28 mouse cellular contexts compared by ENCODE assay signal in genomic region chr6:148439101-148439500, GRCm38 (mm10). TPM values are rescaled to one million over a fixed set of nuclear protein-coding genes. Genes with fewer than 3 reads are reported as not detected.
DNase-seq lines count a peak whose midpoint lies in the region; ATAC-seq and TF ChIP-seq lines count a peak whose summit lies in the region.
"Had no signal": no experiment of that assay in that cellular context is flagged by ENCODE, and none has a peak within 500 bp of the region (broad histone marks: within the 10 kb centered on the region; RNA-seq: fewer than 3 reads in every experiment).

No protein-coding gene starts in this region.

- peaks cover 10% of the 10 kb centered on the region; the same call in 1 of the 2 replicates for H3K4me1 ChIP-seq in forebrain, embryonic 11.5 days (replicated peaks; ENCODE audit: control insufficient read depth, insufficient read depth, low read length)
- peaks cover 21% of the 10 kb centered on the region for H3K4me1 ChIP-seq in forebrain, embryonic 15.5 days
- H3K4me1 ChIP-seq in heart, embryonic 11.5 days (ENCODE audit: control insufficient read depth, insufficient read depth, low read length), result peaks cover 11% of the 10 kb centered on the region; the same call in 1 of the 2 replicates
- H3K4me1 ChIP-seq in heart, embryonic 15.5 days (replicated peaks), result peaks cover 44% of the 10 kb centered on the region
- H3K4me1 ChIP-seq in limb, embryonic 15.5 days, result peaks cover 29% of the 10 kb centered on the region
- peaks cover 5% of the 10 kb centered on the region; the same call in 1 of the 2 replicates for H3K4me1 ChIP-seq in midbrain, postnatal 0 days (ENCODE audit: insufficient read depth, low read length)

- no peaks in the 10 kb centered on the region for H3K9me3 ChIP-seq in forebrain, embryonic 11.5 days (ENCODE audit: control insufficient read depth, low read length)
- no peaks in the 10 kb centered on the region for H3K9me3 ChIP-seq in forebrain, embryonic 15.5 days
- H3K9me3 ChIP-seq in heart, embryonic 11.5 days (replicated peaks; ENCODE audit: control insufficient read depth, low read length), result no peaks in the 10 kb centered on the region
- H3K9me3 ChIP-seq in heart, embryonic 15.5 days (replicated peaks), result no peaks in the 10 kb centered on the region
- H3K9me3 ChIP-seq in limb, embryonic 15.5 days, result no peaks in the 10 kb centered on the region
- H3K9me3 ChIP-seq in midbrain, postnatal 0 days (ENCODE audit: low read length), result no peaks in the 10 kb centered on the region
- H3K9me3 ChIP-seq: embryonic facial prominence, embryonic 13.5 days; forebrain, embryonic 13.5 days; hindbrain, embryonic 12.5 days; kidney, embryonic 15.5 days; limb, embryonic 12.5 days; liver, embryonic 13.5 days; neural tube, embryonic 15.5 days had no signal

- no peak for ATAC-seq in forebrain, embryonic 11.5 days (replicated peaks; ENCODE audit: low FRiP score)
- ATAC-seq in forebrain, embryonic 15.5 days (replicated peaks), result no peak
- ATAC-seq in heart, embryonic 11.5 days (replicated peaks; ENCODE audit: insufficient number of reproducible peaks, low FRiP score, low TSS enrichment), result no peak
- no peak for ATAC-seq in heart, embryonic 15.5 days (replicated peaks; ENCODE audit: insufficient number of reproducible peaks, insufficient read depth, low FRiP score, low read depth)
- no peak for ATAC-seq in limb, embryonic 15.5 days (ENCODE audit: insufficient number of reproducible peaks, low FRiP score, low TSS enrichment, low read depth)
- ATAC-seq in midbrain, postnatal 0 days (ENCODE audit: low FRiP score), result no peak
- ATAC-seq: activated CD4-positive, CD25-positive, alpha-beta regulatory T cell, adult 4 months; forebrain, embryonic 13.5 days had no signal

- no peak overlapping the region for H3K27ac ChIP-seq in forebrain, embryonic 11.5 days (ENCODE audit: low read depth, low read length)
- H3K27ac ChIP-seq in forebrain, embryonic 15.5 days (replicated peaks), result no peak overlapping the region
- H3K27ac ChIP-seq in heart, embryonic 11.5 days (ENCODE audit: low read depth, low read length), result no peak overlapping the region
- peak overlapping the region; percentile 71 for H3K27ac ChIP-seq in heart, embryonic 15.5 days
- H3K27ac ChIP-seq in limb, embryonic 15.5 days, result 0 out of 2 replicates have a peak overlapping the region, but pooled peaks have one; percentile 22
- H3K27ac ChIP-seq in midbrain, postnatal 0 days (ENCODE audit: low read depth, low read length), result no peak overlapping the region
- H3K27ac ChIP-seq: embryonic facial prominence, embryonic 13.5 days; forebrain, embryonic 13.5 days; hindbrain, embryonic 12.5 days; kidney, embryonic 15.5 days; limb, embryonic 12.5 days; liver, embryonic 13.5 days; neural tube, embryonic 15.5 days; stomach, postnatal 0 days had no signal

- peak; percentile 35 for DNase-seq in forebrain, embryonic 11.5 days (ENCODE audit: low spot score)
- DNase-seq in heart, adult 8-10 months (ENCODE audit: low spot score), result peak; percentile 30
- no peak for DNase-seq in urinary bladder, postnatal 25 days (ENCODE audit: low spot score)
- DNase-seq in midbrain, postnatal 0 days (ENCODE audit: low spot score), result no peak
- DNase-seq: adrenal gland, adult 8-10 months; cerebellum, adult 18-20 months; cerebellum, postnatal 25 days; embryo, embryonic 11 days; kidney, adult 11 months; liver, embryonic 13.5 days; lung, adult 2 months; lung, postnatal 14 days had no signal

- no peak overlapping the region for H3K4me2 ChIP-seq in forebrain, embryonic 11.5 days (ENCODE audit: low read depth, low read length, severe bottlenecking)
- H3K4me2 ChIP-seq in forebrain, embryonic 15.5 days (replicated peaks), result no peak overlapping the region
- no peak overlapping the region for H3K4me2 ChIP-seq in heart, embryonic 11.5 days
- H3K4me2 ChIP-seq in heart, embryonic 15.5 days, result no peak overlapping the region
- H3K4me2 ChIP-seq in limb, embryonic 15.5 days, result no peak overlapping the region
- no peak overlapping the region for H3K4me2 ChIP-seq in midbrain, postnatal 0 days (ENCODE audit: low read depth, low read length, poor library complexity, severe bottlenecking)
- H3K4me2 ChIP-seq: embryonic facial prominence, embryonic 13.5 days; forebrain, embryonic 13.5 days; hindbrain, embryonic 12.5 days; kidney, embryonic 15.5 days; limb, embryonic 12.5 days; liver, embryonic 13.5 days; midbrain, embryonic 11.5 days; neural tube, embryonic 15.5 days had no signal

- no peak overlapping the region for H3K9ac ChIP-seq in forebrain, embryonic 11.5 days (ENCODE audit: low read length)
- no peak overlapping the region for H3K9ac ChIP-seq in forebrain, embryonic 15.5 days (replicated peaks)
- H3K9ac ChIP-seq in heart, embryonic 11.5 days (ENCODE audit: low read depth, low read length), result no peak overlapping the region
- H3K9ac ChIP-seq in heart, embryonic 15.5 days, result no peak overlapping the region
- no peak overlapping the region for H3K9ac ChIP-seq in limb, embryonic 15.5 days
- H3K9ac ChIP-seq in midbrain, postnatal 0 days (replicated peaks; ENCODE audit: low read length, poor library complexity, severe bottlenecking), result no peak overlapping the region
- H3K9ac ChIP-seq: embryonic facial prominence, embryonic 13.5 days; forebrain, embryonic 13.5 days; hindbrain, embryonic 12.5 days; kidney, embryonic 15.5 days; limb, embryonic 12.5 days; liver, embryonic 13.5 days; neural tube, embryonic 15.5 days had no signal

- peaks cover 16% of the 10 kb centered on the region for H3K27me3 ChIP-seq in forebrain, embryonic 11.5 days (ENCODE audit: control insufficient read depth, insufficient read depth, low read length)
- peaks cover 13% of the 10 kb centered on the region for H3K27me3 ChIP-seq in forebrain, embryonic 15.5 days
- peaks cover 8% of the 10 kb centered on the region for H3K27me3 ChIP-seq in heart, embryonic 11.5 days (ENCODE audit: control insufficient read depth, insufficient read depth, low read length)
- peaks cover 10% of the 10 kb centered on the region; the same call in 1 of the 2 replicates for H3K27me3 ChIP-seq in heart, embryonic 15.5 days
- peaks cover 18% of the 10 kb centered on the region for H3K27me3 ChIP-seq in limb, embryonic 15.5 days
- H3K27me3 ChIP-seq in midbrain, postnatal 0 days (ENCODE audit: insufficient read depth, low read length), result 0 out of 2 replicates have a peak, but pooled peaks cover 4% of the 10 kb centered on the region
- H3K27me3 ChIP-seq: neural tube, embryonic 15.5 days had no signal

- 78% methylated on average over 4 of the region's 4 CpGs for WGBS in forebrain, embryonic 11.5 days
- 70% methylated on average over 4 of the region's 4 CpGs for WGBS in forebrain, embryonic 15.5 days
- 34% methylated on average over 4 of the region's 4 CpGs for whole genome bisulfite sequencing in heart, embryonic 11.5 days (ENCODE audit: insufficient replicate concordance)
- 47% methylated on average over 4 of the region's 4 CpGs for WGBS in heart, embryonic 15.5 days
- WGBS in limb, embryonic 15.5 days, result 53% methylated on average over 4 of the region's 4 CpGs
- 80% methylated on average over 4 of the region's 4 CpGs for WGBS in midbrain, postnatal 0 days

- no peak for TF ChIP-seq CTCF in midbrain, postnatal 0 days (IDR thresholded peaks at IDR 0.05)

- no peak overlapping the region for H3K4me3 ChIP-seq in forebrain, embryonic 11.5 days (ENCODE audit: low read depth, low read length)
- no peak overlapping the region for H3K4me3 ChIP-seq in forebrain, embryonic 15.5 days
- H3K4me3 ChIP-seq in heart, embryonic 11.5 days (ENCODE audit: low read depth, low read length), result no peak overlapping the region
- no peak overlapping the region for H3K4me3 ChIP-seq in heart, embryonic 15.5 days
- no peak overlapping the region for H3K4me3 ChIP-seq in limb, embryonic 15.5 days
- no peak overlapping the region for H3K4me3 ChIP-seq in midbrain, postnatal 0 days (ENCODE audit: low read depth, low read length)
- H3K4me3 ChIP-seq: embryonic facial prominence, embryonic 13.5 days; erythroblast, embryonic 14.5 days; forebrain, embryonic 13.5 days; hindbrain, embryonic 12.5 days; kidney, embryonic 15.5 days; limb, embryonic 12.5 days; liver, embryonic 13.5 days; neural tube, embryonic 15.5 days had no signal

- H3K36me3 ChIP-seq in forebrain, embryonic 11.5 days (ENCODE audit: control insufficient read depth, insufficient read depth, low read length), result no peaks in the 10 kb centered on the region
- H3K36me3 ChIP-seq in forebrain, embryonic 15.5 days, result no peaks in the 10 kb centered on the region
- no peaks in the 10 kb centered on the region for H3K36me3 ChIP-seq in heart, embryonic 11.5 days (ENCODE audit: control insufficient read depth, insufficient read depth, low read length)
- no peaks in the 10 kb centered on the region for H3K36me3 ChIP-seq in heart, embryonic 15.5 days
- no peaks in the 10 kb centered on the region for H3K36me3 ChIP-seq in limb, embryonic 15.5 days
- H3K36me3 ChIP-seq in midbrain, postnatal 0 days (ENCODE audit: insufficient read depth, low read length), result no peaks in the 10 kb centered on the region
- H3K36me3 ChIP-seq: embryonic facial prominence, embryonic 13.5 days; hindbrain, embryonic 12.5 days; kidney, embryonic 15.5 days; limb, embryonic 12.5 days; liver, embryonic 13.5 days; neural tube, embryonic 15.5 days had no signal

RNA-seq across cellular contexts. Expression of gene Tmtc1, which starts 5.1 kb away (rescaled TPM):
- 1.1 and 1.3 TPM in 2 replicates for polyA plus RNA-seq in forebrain, embryonic 11.5 days (2014; fragmentation: Nextera tagmentation; extraction: Ambion mirVana)
- 2.6 TPM in 2 replicates for polyA plus RNA-seq in forebrain, embryonic 15.5 days (2015; fragmentation: Nextera tagmentation; extraction: Ambion mirVana)
- 100 to 1,000 TPM in 2 of 4 experiments, 10 to 100 TPM in 2; 86.3 to 134 (median 102) TPM for total RNA-seq in heart, adult 8-10 months (2022)
- polyA plus RNA-seq in heart, embryonic 11.5 days (2014; fragmentation: Nextera tagmentation; extraction: Ambion mirVana), result 1.4 and 2.7 TPM in 2 replicates
- polyA plus RNA-seq in heart, embryonic 15.5 days (2015; fragmentation: Nextera tagmentation; extraction: Ambion mirVana), result 2.2 and 3.1 TPM in 2 replicates
- polyA plus RNA-seq in limb, embryonic 15.5 days (2015; fragmentation: Nextera tagmentation; extraction: Ambion mirVana), result 1.1 and 1.3 TPM in 2 replicates
- total RNA-seq in midbrain, postnatal 0 days (2014; rRNA removed), result 29.4 and 30.9 TPM in 2 replicates
- 1.6 and 2.0 TPM in 2 replicates for polyA plus RNA-seq in midbrain, postnatal 0 days (2015; fragmentation: Nextera tagmentation; extraction: Ambion mirVana)
- total RNA-seq: granulocyte monocyte progenitor cell, adult 5-6 weeks; megakaryocyte progenitor cell, adult 5-6 weeks had no signal
- polyA plus RNA-seq: erythroblast, embryonic 14.5 days had no signal

Comparison
In these comparisons a context has a peak if more than half of its experiments do, and no peak if none do; other contexts are left out.
1. H3K27ac ChIP-seq: peak in heart, embryonic 15.5 days (single experiment) and limb, embryonic 15.5 days (single experiment); none in forebrain, embryonic 11.5 days (single experiment), forebrain, embryonic 15.5 days (single experiment), heart, embryonic 11.5 days (single experiment) and midbrain, postnatal 0 days (single experiment).
2. DNase-seq: peak in forebrain, embryonic 11.5 days (single experiment) and heart, adult 8-10 months (single experiment); none in urinary bladder, postnatal 25 days (single experiment) and midbrain, postnatal 0 days (single experiment).